Mouse (Mus musculus): ENCODE results near the gene Scrn1.
A peak's percentile ranks its signal among the peaks of the same experiment; 100 is the strongest.

Gene Scrn1

DNA sequence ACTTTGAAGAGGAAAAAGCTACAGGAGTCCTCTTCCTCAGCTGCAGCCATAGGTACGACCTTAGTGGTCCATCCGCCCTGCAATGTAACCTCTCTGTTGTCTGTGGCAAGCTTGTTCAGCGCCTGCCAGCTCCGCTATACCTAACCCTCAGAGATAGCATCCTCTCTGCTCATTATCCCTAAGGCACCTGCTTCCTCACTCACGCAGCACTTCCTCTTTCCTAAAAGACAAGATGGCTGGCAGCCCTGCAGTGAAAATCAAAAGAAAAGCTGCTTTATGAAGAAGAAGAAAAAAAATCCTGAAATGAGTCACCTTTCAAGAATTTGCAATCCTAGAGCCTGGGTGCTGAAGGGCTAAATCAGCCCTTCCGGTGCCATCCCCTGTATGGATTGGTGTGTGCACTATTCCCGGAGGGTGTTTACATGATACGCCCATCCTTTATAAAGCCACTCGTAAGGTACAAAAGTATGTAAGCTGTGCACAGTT, 1.7 kb downstream of the Scrn1 start:
- DNase-seq, result no peak

GRCm38 (mm10) chr6:54563561-54563960, 2.7 kb downstream of the Scrn1 start:
- DNase-seq, result no peak

DNA sequence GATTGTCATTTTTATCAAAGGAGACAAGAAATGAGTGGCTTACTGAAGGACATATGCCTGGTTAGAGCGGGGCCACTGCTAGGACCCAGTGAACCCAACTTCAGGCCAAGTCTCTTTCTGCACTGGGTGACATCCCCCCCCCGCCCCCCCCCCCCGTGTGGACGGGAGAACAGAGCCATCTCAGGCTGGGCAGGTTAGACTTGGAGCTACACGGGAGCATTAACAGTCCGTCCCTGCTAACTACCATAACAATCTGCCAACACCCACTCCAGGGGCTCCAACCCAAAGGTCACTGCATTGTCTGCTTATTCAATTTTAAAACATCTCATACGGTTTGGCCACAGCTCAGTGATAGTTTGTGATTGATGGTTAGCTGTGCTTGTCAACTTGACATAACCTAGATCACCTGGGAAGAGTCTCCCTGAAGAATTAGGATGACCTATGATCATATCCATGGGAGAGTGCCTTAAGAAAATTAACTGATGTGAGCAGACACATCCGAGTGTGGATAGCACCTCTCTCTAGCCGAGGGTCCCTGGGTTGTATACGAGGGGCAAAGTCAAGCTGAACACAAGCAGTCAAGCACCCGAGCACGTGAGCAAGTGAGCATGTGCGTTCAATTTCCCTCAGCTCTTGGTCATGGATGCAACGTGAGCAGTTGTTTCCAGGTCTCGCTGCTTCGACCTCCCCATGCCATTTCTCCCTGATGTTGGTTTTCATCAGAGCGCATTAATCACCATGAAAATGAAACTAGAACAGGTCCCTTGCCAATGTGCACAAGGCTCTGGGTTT, 4.1 kb downstream of the Scrn1 start:
- no peak for DNase-seq

DNA sequence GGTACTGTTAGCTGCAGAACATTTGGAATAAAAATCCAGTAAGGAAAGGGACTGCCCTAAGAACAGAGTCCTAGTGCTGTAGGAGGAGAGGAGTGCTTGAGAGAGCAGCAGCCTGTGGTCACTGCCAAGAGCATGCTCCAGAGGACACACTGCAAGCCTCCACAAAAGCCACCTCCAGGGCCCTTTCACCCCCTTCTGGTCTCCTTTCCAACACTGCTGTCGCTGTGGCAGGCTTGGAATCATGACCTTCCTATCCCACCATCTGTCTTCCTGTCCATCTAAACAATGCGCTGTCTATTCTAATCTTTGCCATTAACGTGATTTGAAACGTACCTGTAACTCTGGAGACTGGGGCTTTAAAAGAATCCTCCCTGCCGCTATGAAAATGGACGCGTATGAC, 7.8 kb downstream of the Scrn1 start:
- no peak for DNase-seq

DNA sequence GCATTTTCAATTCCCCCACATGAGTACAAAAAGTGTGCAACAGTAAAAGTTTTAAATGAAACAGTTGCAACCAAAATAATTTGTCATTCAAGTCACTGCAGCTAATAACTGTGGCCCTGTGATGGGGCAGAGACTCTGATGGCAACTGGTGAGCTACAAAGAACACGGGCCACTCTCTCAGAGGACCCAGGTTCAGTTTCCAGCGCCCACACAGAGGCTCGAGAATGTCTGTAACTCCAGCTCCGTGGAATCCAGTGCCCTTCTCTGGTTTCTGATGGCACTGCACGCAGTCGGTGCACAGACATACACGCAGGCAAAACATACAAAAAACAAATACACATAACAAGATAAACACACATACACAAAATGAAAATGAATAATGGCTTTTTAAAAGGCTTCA, 8.6 kb downstream of the Scrn1 start:
- DNase-seq, result no peak

DNA sequence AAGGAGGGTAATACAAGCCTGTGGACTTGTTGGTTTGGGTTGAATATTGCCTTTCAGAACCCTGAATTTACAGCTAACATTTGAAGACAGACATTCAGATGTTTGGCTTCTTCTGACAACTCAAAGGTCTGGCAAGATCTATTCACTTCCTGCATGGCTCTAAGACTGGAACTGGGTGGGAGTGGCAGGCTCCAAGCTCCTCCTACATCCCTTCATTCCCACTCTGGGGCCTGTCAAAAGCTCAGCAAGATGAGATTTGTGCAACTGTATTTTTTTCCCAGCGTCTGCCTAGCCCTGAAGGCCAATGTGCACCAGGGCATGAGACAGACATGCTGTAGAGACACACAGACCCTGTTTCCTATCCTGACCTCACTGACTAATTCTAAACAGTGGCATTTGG, 10.5 kb downstream of the Scrn1 start:
- no peak for DNase-seq

DNA sequence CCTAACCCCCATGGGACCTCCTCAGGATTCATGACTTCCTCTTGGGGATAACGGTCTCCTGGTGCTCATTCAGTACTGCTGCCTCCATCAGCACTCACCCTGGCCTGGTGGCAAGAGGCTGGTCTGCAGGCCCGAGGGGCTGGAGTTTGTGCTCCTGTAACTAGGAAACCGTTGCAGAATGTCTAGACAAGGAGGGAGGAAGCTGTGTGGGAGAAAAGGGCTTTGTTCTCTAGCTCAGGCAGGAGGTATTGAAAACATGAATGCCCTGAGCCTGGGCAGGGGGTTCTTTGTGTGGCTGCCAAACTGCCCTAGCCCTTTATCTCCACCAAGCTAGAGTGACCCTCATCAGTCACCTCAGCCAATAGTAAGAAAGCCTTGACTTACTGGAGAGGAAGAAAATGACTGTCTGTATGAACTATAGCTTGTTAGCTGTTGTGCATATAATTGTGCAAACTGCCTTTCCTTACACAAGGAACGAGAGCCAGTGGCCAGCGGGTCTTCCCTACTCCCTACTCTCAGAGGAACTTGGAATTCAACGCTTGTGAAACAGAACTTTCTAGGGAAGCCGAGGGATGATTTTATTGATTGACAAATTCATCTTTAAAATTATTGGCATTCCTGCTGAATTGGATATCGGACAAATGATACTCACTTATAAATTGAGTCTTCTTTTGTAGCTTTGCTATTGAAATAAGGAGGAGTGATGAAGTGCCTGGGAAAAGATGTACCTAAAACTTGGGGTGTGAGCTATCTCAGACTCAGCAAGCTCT, 11.8 kb downstream of the Scrn1 start:
- DNase-seq, result no peak

- DNase-seq, result no peak
Observed at GRCm38 (mm10) chr6:54553632-54554031, 12.7 kb downstream of the Scrn1 start.

- DNase-seq, result no peak
Observed at GRCm38 (mm10) chr6:54552721-54553413, 13.4 kb downstream of the Scrn1 start.

GRCm38 (mm10) chr6:54550801-54551323, 15.4 kb downstream of the Scrn1 start:
- no peak for DNase-seq

- no peak for DNase-seq
Observed at GRCm38 (mm10) chr6:54549311-54549710, 17.0 kb downstream of the Scrn1 start.

DNA sequence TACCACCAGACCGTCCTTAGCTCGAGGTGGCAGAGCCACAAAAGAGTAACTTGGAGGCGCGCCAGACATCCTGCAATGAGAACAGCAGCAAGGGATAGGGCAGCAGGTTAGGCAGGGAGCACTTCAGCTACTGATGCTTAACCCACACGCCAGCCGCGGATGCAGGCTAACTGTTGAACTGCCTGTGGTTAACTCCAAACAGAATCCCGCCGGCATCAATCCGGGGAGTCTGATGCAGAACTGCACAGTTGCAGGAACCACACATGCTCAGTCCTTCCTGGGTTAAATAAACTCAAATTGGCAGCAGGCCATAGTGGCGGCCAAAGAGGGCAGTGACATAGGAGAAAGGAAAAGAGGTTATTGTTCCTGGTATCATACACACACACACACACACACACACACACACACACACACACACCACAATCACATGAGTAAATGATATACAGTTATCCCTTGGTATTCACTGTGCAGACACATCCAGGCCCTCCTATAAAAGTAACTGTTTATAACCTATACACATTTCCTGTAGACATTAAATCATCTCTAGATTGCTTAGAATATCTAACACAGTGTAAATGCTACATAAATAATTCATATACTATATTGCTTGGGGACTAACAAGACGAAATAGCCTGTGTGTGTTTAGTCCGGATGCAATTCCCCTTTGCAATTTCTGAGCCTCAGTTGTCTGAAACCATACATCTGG, 17.8 kb downstream of the Scrn1 start:
- no peak for DNase-seq

DNA sequence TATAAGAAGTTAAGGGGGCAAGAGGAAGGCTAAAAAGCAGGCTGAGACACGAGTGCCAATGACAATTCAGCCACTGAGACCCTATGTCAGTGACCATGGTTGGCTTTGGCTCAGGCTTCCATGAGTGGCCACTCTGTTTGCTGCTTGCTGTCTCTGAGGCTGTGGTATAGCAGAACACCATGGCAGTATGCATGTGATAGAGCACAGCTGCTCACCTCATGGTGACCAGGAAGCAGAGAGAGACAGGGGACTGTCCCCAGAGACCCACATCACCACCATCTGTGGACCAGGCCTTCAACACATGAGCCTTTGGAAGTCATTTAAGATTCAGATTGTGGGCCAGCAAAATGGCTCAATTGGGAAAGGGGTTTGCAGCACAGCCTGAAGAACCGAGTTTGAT, 22.6 kb downstream of the Scrn1 start:
- DNase-seq, result no peak

- peak; percentile 25 for DNase-seq
Observed at GRCm38 (mm10) chr6:54542836-54543235, 23.5 kb downstream of the Scrn1 start.

- DNase-seq, result peak; percentile 55
Observed at GRCm38 (mm10) chr6:54540252-54540887, 25.9 kb downstream of the Scrn1 start.

DNA sequence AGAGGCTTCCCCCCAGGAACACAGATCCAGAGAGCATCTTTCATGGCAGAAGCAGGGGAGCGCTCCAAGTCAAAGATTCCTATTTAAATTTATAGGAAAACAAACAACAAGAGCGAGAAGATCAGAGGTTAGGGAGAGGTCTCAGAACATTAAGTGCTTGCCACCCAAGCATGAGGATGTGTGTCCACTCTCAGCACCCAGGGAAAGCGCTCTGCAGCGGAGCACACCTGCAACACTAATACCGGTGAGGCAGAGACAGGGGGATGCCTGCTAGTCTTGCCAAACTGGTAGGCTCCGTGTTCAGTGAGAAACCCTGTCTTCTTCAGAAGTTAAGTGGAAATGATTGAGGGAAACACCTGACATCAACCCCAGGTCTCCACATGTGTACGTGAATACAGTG, 26.9 kb downstream of the Scrn1 start:
- DNase-seq, result no peak

GRCm38 (mm10) chr6:54538773-54539173, 27.5 kb downstream of the Scrn1 start:
- no peak for DNase-seq

GRCm38 (mm10) chr6:54537053-54537452, 29.2 kb downstream of the Scrn1 start:
- no peak for DNase-seq

GRCm38 (mm10) chr6:54535485-54535884, 30.8 kb downstream of the Scrn1 start:
- no peak for DNase-seq

DNA sequence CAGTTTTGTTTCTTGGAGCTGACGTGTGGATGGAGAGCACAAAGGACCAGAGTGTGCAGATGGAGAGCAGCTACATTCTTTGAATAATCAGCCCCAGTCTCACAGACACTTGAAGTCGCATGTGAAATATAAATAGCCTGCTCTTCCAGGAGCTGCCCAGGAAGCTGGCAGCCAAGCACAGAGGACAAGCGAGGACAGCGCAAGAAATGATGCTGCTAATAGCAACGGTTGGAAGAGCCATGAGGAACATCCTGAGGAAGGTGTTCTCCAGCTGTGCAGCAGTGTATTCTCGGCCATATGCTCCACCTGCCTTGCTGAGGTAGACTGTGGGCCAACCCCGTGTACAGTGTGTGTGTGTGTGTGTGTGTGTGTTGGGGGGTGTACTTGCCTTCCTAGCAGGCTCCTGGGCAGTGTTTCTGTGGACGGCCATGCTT, 35.2 kb downstream of the Scrn1 start:
- DNase-seq, result peak; percentile 45

GRCm38 (mm10) chr6:54530182-54530581, 36.1 kb downstream of the Scrn1 start:
- DNase-seq, result no peak

- DNase-seq, result no peak
Observed at GRCm38 (mm10) chr6:54528666-54529065, 37.6 kb downstream of the Scrn1 start.

Measured in layer of hippocampus, adult 9-11 months (tissue).